Mouse (Mus musculus): ENCODE measurements around the gene Scyl1.

DNA sequence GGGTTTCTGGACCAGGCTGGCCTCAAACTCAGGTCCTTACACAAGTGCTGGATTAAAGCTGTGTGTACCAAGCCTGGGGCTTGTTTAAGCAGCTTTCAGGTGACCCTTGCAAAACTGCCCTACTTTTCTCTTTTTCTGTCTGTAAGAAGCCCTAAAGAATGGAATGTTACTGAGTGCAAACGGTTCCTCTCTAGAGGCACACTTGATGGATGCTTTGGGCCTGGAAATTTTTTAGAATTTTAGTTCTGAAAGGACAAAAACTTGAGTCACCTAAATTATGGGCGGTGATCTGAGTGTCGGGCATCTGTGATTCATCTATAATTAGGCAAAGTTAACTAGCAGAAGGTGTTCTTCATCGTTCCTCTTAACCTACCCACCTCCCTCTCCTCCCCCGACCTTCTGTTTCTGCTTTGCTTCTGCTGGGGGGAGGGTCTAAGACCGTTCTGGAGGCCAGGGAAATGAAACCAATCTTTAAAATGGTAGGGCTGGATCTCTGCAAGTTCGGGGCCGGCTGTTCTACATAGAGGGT, 33.2 kb upstream of the Scyl1 start:
- peak; percentile 6 for TF ChIP-seq POLR2A (IDR thresholded peaks at IDR 0.05; ENCODE audit: low read depth, low read length)
- no peak for TF ChIP-seq CTCF (IDR thresholded peaks at IDR 0.05; ENCODE audit: borderline replicate concordance, insufficient read depth, low read length)
